Mouse (Mus musculus): Measurements from ENCODE around the gene Tns4.

GRCm38 (mm10) chr11:99089077-99089601 lies at the start of gene Tns4:
- TF ChIP-seq POLR2A (IDR thresholded peaks at IDR 0.05; ENCODE audit: extremely low read depth, insufficient read depth, low read length) (no peak), CTCF (IDR thresholded peaks at IDR 0.05; ENCODE audit: extremely low read depth, insufficient read depth, low read length) (no peak)
